Mouse (Mus musculus): ENCODE measurements at regions not wholly inside any gene's neighbourhood (a gene's known extent, or its start where the extent isn't known, plus 50 kb on each side); places are given as distances from the start of the nearest gene placed in this dataset.

DNA sequence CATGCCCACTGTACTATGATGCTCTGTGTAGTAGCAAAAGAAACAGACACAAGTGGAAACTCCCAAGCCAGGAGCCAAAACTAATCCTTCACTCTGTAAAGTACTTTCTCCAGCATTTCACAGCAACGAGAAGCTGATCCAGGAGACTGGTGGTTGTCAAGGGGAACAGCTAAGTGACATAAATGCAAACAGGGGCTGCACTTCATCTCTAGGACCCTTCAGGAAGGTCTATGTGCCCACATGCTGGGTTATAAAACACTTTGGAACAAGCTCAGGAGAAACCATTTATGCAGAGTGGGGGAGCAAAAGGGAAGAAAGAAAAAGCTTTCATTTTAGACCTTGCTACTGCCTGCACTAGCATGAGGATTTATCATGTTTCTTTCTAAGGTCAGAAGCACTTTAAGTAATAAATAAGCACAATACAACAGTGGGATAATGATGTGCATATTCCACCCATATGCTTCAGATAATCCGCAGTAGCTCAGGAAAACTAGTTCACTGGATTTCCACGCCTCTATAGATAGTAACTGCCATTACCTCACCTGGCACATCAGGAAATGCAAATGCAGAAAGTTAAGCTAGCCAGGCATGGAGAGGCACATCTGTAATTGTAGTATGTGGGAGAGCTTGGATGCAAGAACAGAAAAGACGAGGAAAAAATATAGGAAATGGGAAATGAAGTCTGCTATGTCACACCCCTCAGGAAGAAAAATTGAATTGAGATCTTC is 73.6 kb upstream of the Arhgap18 start:
- TF ChIP-seq POLR2A (IDR thresholded peaks at IDR 0.05; ENCODE audit: low read depth, low read length) (no peak), CTCF (IDR thresholded peaks at IDR 0.05; ENCODE audit: borderline replicate concordance, insufficient read depth, low read length) (no peak)
